Mouse (Mus musculus) natural killer cell, adult 2 months (primary cell): ENCODE measurements around the gene Ovol1.
A peak's percentile ranks its signal among the peaks of the same experiment; 100 is the strongest.

ENCODE experiments used
- DNase-seq, 2 experiments: peaks; one replicate each; pipeline ENCODE4 v3.0.0; 2022; ENCODE audit warnings: low spot score in 2 of 2

Ovol1 gene

GRCm38 (mm10) chr19:5560457-5561041, at the start of gene Ovol1:
TSS of gene Ovol1 (minus strand) at chr19:5560646.
- no peak for DNase-seq

GRCm38 (mm10) chr19:5609547-5610404, 49.3 kb upstream of the Ovol1 start, which contains the start of gene Kat5:
TSS of gene Kat5 (minus strand) at chr19:5610237.
- peak; percentile 93 for DNase-seq

- DNase-seq = no peak
These were observed 48.7 kb upstream of the Ovol1 start for GRCm38 (mm10) chr19:5609171-5609546.

- DNase-seq = no peak
These were observed 48.3 kb upstream of the Ovol1 start for GRCm38 (mm10) chr19:5608707-5609106.

GRCm38 (mm10) chr19:5607705-5608410, 47.4 kb upstream of the Ovol1 start:
- DNase-seq = no peak

- DNase-seq = no peak
These were observed 45.8 kb upstream of the Ovol1 start for GRCm38 (mm10) chr19:5606196-5606595.

- DNase-seq = no peak
These were observed 44.7 kb upstream of the Ovol1 start for GRCm38 (mm10) chr19:5605126-5605525.

GRCm38 (mm10) chr19:5603664-5604063, 43.2 kb upstream of the Ovol1 start:
- DNase-seq = no peak

- DNase-seq = peak; percentile 67 to 76
These were observed 41.5 kb upstream of the Ovol1 start, which contains the start of gene Rnaseh2c for GRCm38 (mm10) chr19:5601752-5602541. TSS of gene Rnaseh2c (plus strand) at chr19:5601873.

GRCm38 (mm10) chr19:5599224-5599623, 38.8 kb upstream of the Ovol1 start:
- no peak for DNase-seq

- no peak for DNase-seq
These were observed 31.4 kb upstream of the Ovol1 start for GRCm38 (mm10) chr19:5591888-5592287.

- no peak for DNase-seq
These were observed 28.7 kb upstream of the Ovol1 start for GRCm38 (mm10) chr19:5589159-5589558.

GRCm38 (mm10) chr19:5581995-5582394, 21.5 kb upstream of the Ovol1 start:
- DNase-seq = no peak

GRCm38 (mm10) chr19:5580776-5581175, 20.3 kb upstream of the Ovol1 start:
- DNase-seq = no peak

- DNase-seq = no peak
These were observed 19.5 kb upstream of the Ovol1 start for GRCm38 (mm10) chr19:5579971-5580370.

GRCm38 (mm10) chr19:5575336-5575735, 14.9 kb upstream of the Ovol1 start:
- no peak for DNase-seq

- peak; percentile 36 to 57 for DNase-seq
These were observed 12.1 kb upstream of the Ovol1 start for GRCm38 (mm10) chr19:5572331-5573125.

- peak; percentile 77 to 88 for DNase-seq
These were observed 11.4 kb upstream of the Ovol1 start for GRCm38 (mm10) chr19:5571831-5572230.

GRCm38 (mm10) chr19:5570353-5571246, 10.2 kb upstream of the Ovol1 start:
- DNase-seq = no peak

GRCm38 (mm10) chr19:5569521-5569920, 9.1 kb upstream of the Ovol1 start:
- no peak for DNase-seq
